ENCODE assay signal across 8 mouse cellular contexts in genomic region chr1:171346095-171346450, GRCm38 (mm10). TPM values are rescaled to one million over a fixed set of nuclear protein-coding genes. Genes with fewer than 3 reads are reported as not detected.
DNase-seq lines count a peak whose midpoint lies in the region; ATAC-seq and TF ChIP-seq lines count a peak whose summit lies in the region.

No protein-coding gene starts in this region.

- TF ChIP-seq POLR2A in kidney, adult 2 months (IDR thresholded peaks at IDR 0.05; ENCODE audit: low read depth, low read length): no peak

- intact Hi-C loops in left cerebral cortex, postnatal 10 days (cut with DNase I): no loop called here

- H3K4me1 ChIP-seq in kidney, adult 2 months (ENCODE audit: control insufficient read depth, insufficient read depth, low read length): peaks cover 24% of the 10 kb centered on the region; the same call in 1 of the 2 replicates
- peaks cover 20% of the 10 kb centered on the region for H3K4me1 ChIP-seq in hindbrain, embryonic 12.5 days
- peaks cover 58% of the 10 kb centered on the region for H3K4me1 ChIP-seq in megakaryocyte, embryonic 14.5 days

- H3K4me2 ChIP-seq in hindbrain, embryonic 12.5 days (replicated peaks): peak overlapping the region; percentile 89

- no peaks in the 10 kb centered on the region for H3K27me3 ChIP-seq in kidney, adult 2 months (replicated peaks; ENCODE audit: control insufficient read depth, insufficient read depth, low read length)
- H3K27me3 ChIP-seq in hindbrain, embryonic 12.5 days: no peaks in the 10 kb centered on the region
- H3K27me3 ChIP-seq in megakaryocyte, embryonic 14.5 days (replicated peaks): no peaks in the 10 kb centered on the region

- H3K9me3 ChIP-seq in hindbrain, embryonic 12.5 days (replicated peaks): peaks cover 4% of the 10 kb centered on the region
- no peaks in the 10 kb centered on the region for H3K9me3 ChIP-seq in megakaryocyte, embryonic 14.5 days

- 2% methylated on average over 14 of the region's 14 CpGs for WGBS in kidney, adult 2 months
- WGBS in hindbrain, embryonic 12.5 days: under 1% methylated on average over 14 of the region's 14 CpGs

- H3K36me3 ChIP-seq in kidney, adult 2 months (ENCODE audit: control insufficient read depth, insufficient read depth, low read length): no peaks in the 10 kb centered on the region; the same call in 1 of the 2 replicates
- peaks cover 27% of the 10 kb centered on the region for H3K36me3 ChIP-seq in hindbrain, embryonic 12.5 days
- peaks cover 38% of the 10 kb centered on the region for H3K36me3 ChIP-seq in megakaryocyte, embryonic 14.5 days (replicated peaks; ENCODE audit: low read length)

- peak overlapping the region; percentile 81 for H3K4me3 ChIP-seq in kidney, adult 2 months (ENCODE audit: insufficient read depth, low read depth, low read length)
- peak overlapping the region; percentile 68 for H3K4me3 ChIP-seq in hindbrain, embryonic 12.5 days
- H3K4me3 ChIP-seq in megakaryocyte, embryonic 14.5 days (replicated peaks): peak overlapping the region; percentile 97

- no peak for DNase-seq in kidney, adult 2 months
- no peak for DNase-seq in kidney, adult 11 months
- DNase-seq in ZHBTc4 (ENCODE audit: low read depth, low spot score): peak; percentile 34
- no peak for DNase-seq in left cerebral cortex, postnatal 10 days (ENCODE audit: extremely low spot score in 1 of 2, low spot score in 2 of 2)
- DNase-seq in urinary bladder, postnatal 4 days (ENCODE audit: low spot score in 2 of 2): no peak
- DNase-seq in spleen, adult 18-20 months: no peak

- peak overlapping the region; percentile 46 for H3K27ac ChIP-seq in kidney, adult 2 months (ENCODE audit: insufficient read depth, low read depth, low read length)
- H3K27ac ChIP-seq in hindbrain, embryonic 12.5 days: 0 out of 2 replicates have a peak overlapping the region, but pooled peaks have one; percentile 56

- no peak for TF ChIP-seq CTCF in kidney, adult 2 months (conservative IDR thresholded peaks at IDR 0.05; ENCODE audit: insufficient read depth, insufficient read length, low read depth, low read length)

- peak overlapping the region; percentile 83 for H3K9ac ChIP-seq in hindbrain, embryonic 12.5 days

- ATAC-seq in hindbrain, embryonic 12.5 days (ENCODE audit: low FRiP score): no peak; the same call in 1 of the 2 replicates

RNA-seq across cellular contexts. Expression of gene Pfdn2, which starts 0.6 kb away (rescaled TPM):
- polyA plus RNA-seq in kidney, adult 2 months (2012; rRNA removed): 17.1 and 37.0 TPM in 2 replicates
- 134 and 149 TPM in 2 replicates for polyA plus RNA-seq in hindbrain, embryonic 12.5 days (2016; fragmentation: Nextera tagmentation; extraction: Ambion mirVana)
- 1.3 and 11.9 TPM in 2 replicates for polyA plus RNA-seq in megakaryocyte, embryonic 14.5 days (2012; ENCODE audit: insufficient read depth, low replicate concordance)
- 100 to 1,000 TPM in 1 of 2 experiments, 10 to 100 TPM in 1; 93.9 to 107 TPM for total RNA-seq in left cerebral cortex, postnatal 10 days (2021)

RNA-seq across cellular contexts. Expression of gene Nit1, which starts 0.6 kb away (rescaled TPM):
- 207 and 209 TPM in 2 replicates for polyA plus RNA-seq in kidney, adult 2 months (2012; rRNA removed)
- polyA plus RNA-seq in hindbrain, embryonic 12.5 days (2016; fragmentation: Nextera tagmentation; extraction: Ambion mirVana): 47.4 and 48.1 TPM in 2 replicates
- 3.2 and 6.1 TPM in 2 replicates for polyA plus RNA-seq in megakaryocyte, embryonic 14.5 days (2012; ENCODE audit: insufficient read depth, low replicate concordance)
- 10 to 100 TPM; 38.5 to 41.0 TPM for total RNA-seq in left cerebral cortex, postnatal 10 days (2021)

RNA-seq across cellular contexts. Expression of gene Klhdc9, which starts 14.5 kb away (rescaled TPM):
- 6.9 and 7.1 TPM in 2 replicates for polyA plus RNA-seq in kidney, adult 2 months (2012; rRNA removed)
- polyA plus RNA-seq in hindbrain, embryonic 12.5 days (2016; fragmentation: Nextera tagmentation; extraction: Ambion mirVana): 2.0 and 3.6 TPM in 2 replicates
- not detected in 2 replicates for polyA plus RNA-seq in megakaryocyte, embryonic 14.5 days (2012; ENCODE audit: insufficient read depth, low replicate concordance)
- total RNA-seq in left cerebral cortex, postnatal 10 days (2021): 1 to 10 TPM; 7.1 to 7.8 TPM

RNA-seq across cellular contexts. Expression of gene Dedd, which starts 17.1 kb away (rescaled TPM):
- 46.7 and 48.6 TPM in 2 replicates for polyA plus RNA-seq in kidney, adult 2 months (2012; rRNA removed)
- polyA plus RNA-seq in hindbrain, embryonic 12.5 days (2016; fragmentation: Nextera tagmentation; extraction: Ambion mirVana): 54.6 and 58.9 TPM in 2 replicates
- polyA plus RNA-seq in megakaryocyte, embryonic 14.5 days (2012; ENCODE audit: insufficient read depth, low replicate concordance): 19.6 and 45.4 TPM in 2 replicates
- 10 to 100 TPM; 34.6 to 37.8 TPM for total RNA-seq in left cerebral cortex, postnatal 10 days (2021)

RNA-seq across cellular contexts. Expression of gene Nectin4, which starts 23.8 kb away (rescaled TPM):
- polyA plus RNA-seq in kidney, adult 2 months (2012; rRNA removed): 2.3 TPM in 2 replicates
- polyA plus RNA-seq in hindbrain, embryonic 12.5 days (2016; fragmentation: Nextera tagmentation; extraction: Ambion mirVana): 1.6 and 1.7 TPM in 2 replicates
- polyA plus RNA-seq in megakaryocyte, embryonic 14.5 days (2012; ENCODE audit: insufficient read depth, low replicate concordance): 0.44 TPM in 1 of 2 replicates, not detected in the other
- total RNA-seq in left cerebral cortex, postnatal 10 days (2021): 1 to 10 TPM; 1.4 TPM
